Mouse (Mus musculus) spleen, embryonic (tissue): ENCODE data around the gene Atg4d.

Experiments used
- CTCF ChIA-PET: fragments of 350-600 bp; sonication (Branson Sonifier 250); formaldehyde crosslinking; loops from one replicate; lab custom pipeline; 2022; lab: Charles Lee

The Atg4d gene

GRCm38 (mm10) chr9:21265000-21265561, at the start of gene Atg4d:
Gene Atg4d, plus strand, starts transcription at chr9:21265293.
- CTCF ChIA-PET = interaction anchor here (0.6 to 2.1 kb wide), 3 partner anchors 24 to 857 kb away, joined by 3 to 8 read pairs (median 3); partner anchors contain the start of gene Keap1

GRCm38 (mm10) chr9:21216050-21216841, 48.8 kb upstream of the Atg4d start:
- CTCF ChIA-PET = no interaction called here

GRCm38 (mm10) chr9:21219820-21220219, 45.3 kb upstream of the Atg4d start:
- CTCF ChIA-PET = interaction anchor here (0.5 to 1.0 kb wide), 3 partner anchors 20 to 187 kb away, joined by 3 to 6 read pairs (median 4); no protein-coding TSS in a partner anchor

- CTCF ChIA-PET = interaction anchor here (0.5 to 1.3 kb wide), 6 partner anchors 19 to 135 kb away, joined by 3 to 8 read pairs (median 3); no protein-coding TSS in a partner anchor
Observed at GRCm38 (mm10) chr9:21220490-21221382, 44.4 kb upstream of the Atg4d start.

GRCm38 (mm10) chr9:21221383-21221929, 43.6 kb upstream of the Atg4d start:
- CTCF ChIA-PET = interaction anchor here (0.5 to 1.3 kb wide), 5 partner anchors 22 to 134 kb away, joined by 3 to 8 read pairs (median 3); no protein-coding TSS in a partner anchor

- CTCF ChIA-PET = interaction anchor here (0.7 kb wide), 1 partner anchor 190 kb away, joined by 9 read pairs; no protein-coding TSS in a partner anchor
Observed at GRCm38 (mm10) chr9:21223490-21223889, 41.6 kb upstream of the Atg4d start.

- CTCF ChIA-PET = interaction anchor here (0.5 kb wide), 1 partner anchor 186 kb away, joined by 3 read pairs; no protein-coding TSS in a partner anchor
Observed at GRCm38 (mm10) chr9:21223906-21224305, 41.2 kb upstream of the Atg4d start.

- CTCF ChIA-PET = interaction anchor here (0.5 kb wide), 1 partner anchor 185 kb away, joined by 3 read pairs; no protein-coding TSS in a partner anchor
Observed at GRCm38 (mm10) chr9:21224576-21225414, 40.3 kb upstream of the Atg4d start.

- CTCF ChIA-PET = no interaction called here
Observed at GRCm38 (mm10) chr9:21225415-21225758, 39.7 kb upstream of the Atg4d start.

GRCm38 (mm10) chr9:21227342-21227741, 37.8 kb upstream of the Atg4d start:
- CTCF ChIA-PET = no interaction called here

GRCm38 (mm10) chr9:21231551-21231950, 33.5 kb upstream of the Atg4d start:
- CTCF ChIA-PET = no interaction called here

GRCm38 (mm10) chr9:21232867-21233266, 32.2 kb upstream of the Atg4d start:
- CTCF ChIA-PET = no interaction called here

GRCm38 (mm10) chr9:21233366-21233765, 31.7 kb upstream of the Atg4d start:
- CTCF ChIA-PET = no interaction called here

- CTCF ChIA-PET = interaction anchor here (0.5 kb wide), 1 partner anchor 13 kb away, joined by 4 read pairs; no protein-coding TSS in a partner anchor
Observed at GRCm38 (mm10) chr9:21233805-21234204, 31.3 kb upstream of the Atg4d start.

GRCm38 (mm10) chr9:21235341-21235740, 29.8 kb upstream of the Atg4d start:
- CTCF ChIA-PET = no interaction called here

GRCm38 (mm10) chr9:21236991-21237367, 28.1 kb upstream of the Atg4d start:
- CTCF ChIA-PET = interaction anchor here (0.7 kb wide), 1 partner anchor 102 kb away, joined by 3 read pairs; no protein-coding TSS in a partner anchor

GRCm38 (mm10) chr9:21237368-21238003, 27.6 kb upstream of the Atg4d start:
- CTCF ChIA-PET = interaction anchor here (0.6 to 0.7 kb wide), 2 partner anchors 9 to 103 kb away, joined by 3 to 14 read pairs; no protein-coding TSS in a partner anchor

- CTCF ChIA-PET = interaction anchor here (0.6 kb wide), 1 partner anchor 10 kb away, joined by 14 read pairs; no protein-coding TSS in a partner anchor
Observed at GRCm38 (mm10) chr9:21238004-21238732, 26.9 kb upstream of the Atg4d start.
